Mouse (Mus musculus): ENCODE results near the gene Anapc4.

DNA sequence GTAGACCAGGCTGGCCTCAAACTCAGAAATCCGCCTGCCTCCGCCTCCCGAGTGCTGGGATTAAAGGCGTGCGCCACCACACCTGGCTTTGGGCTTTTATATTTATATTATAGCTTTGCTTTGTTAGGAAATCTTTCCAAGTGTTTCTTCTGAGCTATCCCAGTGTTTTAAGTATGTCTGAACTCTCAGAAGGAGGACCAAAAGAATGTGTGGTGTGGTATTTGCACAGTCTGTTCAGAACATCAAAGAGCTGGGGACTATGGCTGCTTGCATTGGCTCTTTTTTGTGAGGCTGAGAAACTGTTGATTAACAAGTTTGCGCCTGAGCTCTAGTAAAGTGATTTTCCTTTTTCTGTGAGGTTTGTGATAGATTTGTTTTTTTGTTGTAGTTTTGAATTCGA lies 10.5 kb downstream of the Anapc4 start:
- TF ChIP-seq GATA1 (IDR thresholded peaks at IDR 0.05; ENCODE audit: low read length) (no peak), TAL1 (IDR thresholded peaks at IDR 0.05; ENCODE audit: low read length) (no peak)
